Mouse (Mus musculus): Measurements from ENCODE around the gene Tmem178b.

Gene Tmem178b

DNA sequence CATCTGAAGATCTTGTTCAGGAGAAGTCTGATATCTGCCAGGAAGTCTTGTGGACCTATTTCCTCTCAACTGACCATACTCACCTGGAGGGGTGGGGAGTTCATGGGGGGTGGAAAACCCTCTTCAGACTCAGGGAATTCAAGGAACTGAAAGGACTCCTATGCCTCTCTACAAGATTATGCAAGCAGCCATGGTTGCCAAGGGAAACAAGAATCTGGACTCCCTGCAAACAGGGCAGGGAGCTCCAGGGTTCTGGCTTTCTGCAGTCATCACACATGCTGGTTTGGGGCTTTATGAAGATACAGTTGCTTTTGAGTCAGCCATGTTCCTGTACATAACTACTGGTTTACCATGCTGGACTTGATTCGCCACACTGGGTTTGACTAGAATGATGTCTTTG, 390.6 kb downstream of the Tmem178b start:
- DNase-seq (ENCODE audit: low read depth, low spot score), result peak; percentile 50

DNA sequence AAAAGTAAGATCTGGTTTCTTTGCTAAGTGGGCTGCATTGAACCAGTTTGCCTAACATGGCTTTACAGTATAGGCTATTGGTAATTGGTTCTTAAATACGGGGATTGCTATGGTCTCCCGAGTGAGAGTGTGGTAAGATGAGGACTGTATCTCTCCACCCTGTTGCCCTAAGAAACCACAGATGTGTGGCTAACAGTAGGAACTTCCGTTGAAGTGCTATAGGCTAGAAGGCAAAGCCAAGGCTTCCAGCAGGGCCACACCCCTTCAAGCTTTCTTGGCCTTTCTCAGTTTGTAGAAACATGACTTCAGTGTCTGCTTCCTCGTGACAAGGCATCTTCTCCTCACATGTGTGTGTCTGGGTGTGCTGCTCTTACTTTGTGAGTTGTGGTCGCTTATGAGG, 427.6 kb downstream of the Tmem178b start:
- no peak for DNase-seq (ENCODE audit: low read depth, low spot score)

DNA sequence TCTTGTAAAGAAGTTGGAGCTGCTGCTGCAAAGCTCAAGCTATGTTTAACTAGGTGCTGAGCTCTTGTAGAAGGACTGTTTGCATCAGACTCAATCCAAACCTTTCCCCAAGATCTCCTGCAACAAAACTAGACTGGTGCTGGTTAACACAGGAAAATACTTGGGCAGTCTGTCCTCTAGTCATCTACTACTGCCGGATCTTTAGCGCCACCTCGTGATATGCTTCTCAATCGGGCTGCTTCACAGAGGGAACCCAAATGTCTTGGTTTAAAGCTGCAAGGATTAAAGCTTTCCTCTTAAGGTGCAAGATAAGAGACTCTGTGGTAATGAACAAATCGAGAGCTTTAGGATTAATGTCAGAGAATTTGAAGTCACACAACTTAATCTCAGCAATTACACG, 430.3 kb downstream of the Tmem178b start:
- peak; percentile 32 for DNase-seq (ENCODE audit: low read depth, low spot score)
